Mouse (Mus musculus): Measurements from ENCODE around the gene Sdr39u1. TPM values are rescaled to one million over a fixed set of nuclear protein-coding genes. Genes with fewer than 3 reads are reported as not detected.

Gene Sdr39u1
- total RNA-seq, 1 experiment: 8.2 TPM

DNA sequence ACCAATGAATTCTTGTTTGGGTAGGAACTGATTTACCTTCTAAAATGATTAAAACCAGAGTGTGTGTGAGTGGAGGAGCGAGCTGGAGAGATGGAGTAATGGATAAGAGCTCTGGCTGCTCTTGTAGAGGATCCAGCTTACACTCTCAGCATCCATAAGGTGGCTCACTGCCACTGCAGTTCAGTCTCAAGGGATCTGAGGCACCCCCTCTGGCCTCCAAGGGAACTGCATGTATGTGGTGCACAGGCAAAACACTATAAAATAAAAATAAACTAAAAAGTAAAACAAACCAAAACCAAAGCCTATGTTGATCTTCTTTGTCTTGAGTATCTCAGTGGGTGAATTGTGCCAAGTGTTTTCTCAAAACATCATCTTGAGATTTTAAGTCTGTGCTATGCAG is 20.5 kb downstream of the Sdr39u1 start:
- H3K9ac ChIP-seq (ENCODE audit: insufficient read depth, low read depth, low read length, poor library complexity, severe bottlenecking): no peak overlapping the region
- H3K4me3 ChIP-seq (ENCODE audit: insufficient read depth in 1 of 2, low read depth in 1 of 2, low read length in 2 of 2, poor library complexity in 1 of 2, severe bottlenecking in 1 of 2): no peak overlapping the region
- in situ Hi-C loops (cut with MboI; ENCODE audit: low sequenced_read_pairs in 2 of 2, unreplicated experiment in 2 of 2): no loop called here
- DNase-seq (ENCODE audit: low read depth, low spot score): no peak
- TF ChIP-seq ZC3H11A (IDR thresholded peaks at IDR 0.05; ENCODE audit: borderline replicate concordance, low read depth, low read length) (no peak), HCFC1 (IDR thresholded peaks at IDR 0.05; ENCODE audit: borderline replicate concordance, insufficient read depth, low read length) (peak; percentile 22; the same call in 1 of the 2 replicates)
- H3K36me3 ChIP-seq (ENCODE audit: control insufficient read depth, insufficient read depth, low read length, poor library complexity, severe bottlenecking): no peaks in the 10 kb centered on the region
- H3K9me3 ChIP-seq (ENCODE audit: control insufficient read depth, insufficient read depth, low read depth, low read length): no peaks in the 10 kb centered on the region
- no peak overlapping the region for H3K27ac ChIP-seq (ENCODE audit: insufficient read depth, low read depth, low read length, poor library complexity, severe bottlenecking)
- H3K4me1 ChIP-seq (ENCODE audit: control insufficient read depth in 2 of 2, insufficient read depth in 2 of 2, low read length in 2 of 2, poor library complexity in 1 of 2): peaks cover 3 to 25% of the 10 kb centered on the region in 2 experiments; a peak in 2 of 4 replicates

DNA sequence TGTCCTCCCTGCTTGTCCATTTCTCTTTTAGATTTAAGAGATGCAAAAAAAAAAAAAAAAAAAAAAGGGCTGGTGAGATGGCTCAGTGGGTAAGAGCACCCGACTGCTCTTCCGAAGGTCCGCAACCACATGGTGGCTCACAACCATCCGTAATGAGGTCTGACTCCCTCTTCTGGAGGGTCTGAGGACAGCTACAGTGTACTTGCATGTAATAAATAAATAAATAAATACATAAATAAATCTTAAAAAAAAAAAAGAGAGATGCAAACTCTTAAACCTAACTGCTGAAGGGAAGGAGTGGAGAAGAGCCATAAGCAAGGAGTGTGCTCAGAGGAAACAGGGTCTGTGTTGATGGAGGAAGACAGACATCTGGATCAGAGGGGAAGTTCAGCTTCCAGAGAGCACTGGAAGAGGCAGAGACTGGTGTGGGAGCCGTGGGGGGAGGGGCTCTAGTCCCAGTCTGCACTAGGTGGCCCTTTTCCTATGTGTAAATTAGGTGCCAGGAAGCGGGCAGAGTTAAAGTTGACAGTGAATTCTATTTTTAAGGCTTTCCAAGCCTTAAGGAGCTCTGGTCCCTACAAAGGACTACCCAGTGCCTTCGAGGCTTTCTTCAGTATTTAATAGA is 21.7 kb downstream of the Sdr39u1 start:
- in situ Hi-C loops (cut with MboI; ENCODE audit: low sequenced_read_pairs in 2 of 2, unreplicated experiment in 2 of 2): no loop called here
- no peak overlapping the region for H3K9ac ChIP-seq (ENCODE audit: insufficient read depth, low read depth, low read length, poor library complexity, severe bottlenecking)
- no peaks in the 10 kb centered on the region for H3K36me3 ChIP-seq (ENCODE audit: control insufficient read depth, insufficient read depth, low read length, poor library complexity, severe bottlenecking)
- TF ChIP-seq ZNF384 (IDR thresholded peaks at IDR 0.05; ENCODE audit: low read depth, low read length): 0 out of 2 replicates have a peak, but pooled peaks have one; percentile 37
- no peak for TF ChIP-seq CHD2 (IDR thresholded peaks at IDR 0.05; ENCODE audit: low read depth, low read length)
- no peak for TF ChIP-seq HCFC1 (IDR thresholded peaks at IDR 0.05; ENCODE audit: borderline replicate concordance, insufficient read depth, low read length)
- no peak for TF ChIP-seq ZC3H11A (IDR thresholded peaks at IDR 0.05; ENCODE audit: borderline replicate concordance, low read depth, low read length)
- TF ChIP-seq MAFK (IDR thresholded peaks at IDR 0.05; ENCODE audit: insufficient read depth, low read depth, low read length): no peak
- H3K27ac ChIP-seq (ENCODE audit: insufficient read depth, low read depth, low read length, poor library complexity, severe bottlenecking): no peak overlapping the region
- no peak overlapping the region for H3K4me3 ChIP-seq (ENCODE audit: insufficient read depth in 1 of 2, low read depth in 1 of 2, low read length in 2 of 2, poor library complexity in 1 of 2, severe bottlenecking in 1 of 2)
- no peak for DNase-seq (ENCODE audit: low read depth, low spot score)
- no peaks in the 10 kb centered on the region for H3K9me3 ChIP-seq (ENCODE audit: control insufficient read depth, insufficient read depth, low read depth, low read length)
- peaks cover 3 to 21% of the 10 kb centered on the region in 2 experiments; a peak in 3 of 4 replicates for H3K4me1 ChIP-seq (ENCODE audit: control insufficient read depth in 2 of 2, insufficient read depth in 2 of 2, low read length in 2 of 2, poor library complexity in 1 of 2)

DNA sequence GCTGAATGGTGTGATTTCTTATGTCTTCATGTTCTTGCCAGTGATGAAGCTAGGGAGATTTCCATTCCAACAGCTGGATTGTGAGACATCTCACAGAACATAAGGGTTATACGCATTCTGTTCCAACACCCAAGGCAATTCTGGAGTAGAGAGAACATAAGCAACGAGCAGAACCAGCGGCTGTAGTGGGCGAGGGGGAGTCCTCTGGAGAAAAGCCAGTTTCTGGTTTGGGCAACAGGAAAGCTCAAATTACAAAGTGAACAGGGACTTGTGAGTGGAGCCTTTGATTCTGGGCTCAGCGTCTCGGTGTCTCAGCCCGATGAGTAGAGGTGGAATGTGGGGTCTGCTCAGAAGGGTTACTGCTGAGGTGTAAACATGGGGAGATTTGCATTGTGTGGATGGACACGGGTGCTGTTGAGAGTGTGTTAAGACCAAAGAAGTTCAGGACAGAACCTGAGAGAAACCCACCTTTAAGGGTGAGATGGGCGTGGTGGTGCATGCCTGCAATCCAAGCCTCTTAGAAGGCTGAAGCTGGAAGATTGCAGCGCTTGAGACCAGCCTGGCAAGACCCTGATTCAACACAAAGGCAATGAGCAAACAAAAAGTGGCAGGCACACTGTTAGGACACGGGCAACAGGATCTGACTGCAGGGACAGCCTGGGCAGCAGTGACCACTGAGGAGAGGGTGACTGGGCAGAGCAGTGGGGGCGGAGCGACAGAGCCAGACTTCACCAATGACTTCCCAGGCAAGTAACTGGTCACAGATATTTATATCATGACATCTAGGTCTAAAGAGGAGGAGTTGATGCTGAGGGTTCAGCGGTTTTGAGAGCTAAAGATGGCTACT is 22.4 kb downstream of the Sdr39u1 start:
- H3K9ac ChIP-seq (ENCODE audit: insufficient read depth, low read depth, low read length, poor library complexity, severe bottlenecking): no peak overlapping the region
- no peak for DNase-seq (ENCODE audit: low read depth, low spot score)
- no peak overlapping the region for H3K4me3 ChIP-seq (ENCODE audit: insufficient read depth in 1 of 2, low read depth in 1 of 2, low read length in 2 of 2, poor library complexity in 1 of 2, severe bottlenecking in 1 of 2)
- H3K36me3 ChIP-seq (ENCODE audit: control insufficient read depth, insufficient read depth, low read length, poor library complexity, severe bottlenecking): no peaks in the 10 kb centered on the region
- no peaks in the 10 kb centered on the region for H3K9me3 ChIP-seq (ENCODE audit: control insufficient read depth, insufficient read depth, low read depth, low read length)
- in situ Hi-C loops (cut with MboI; ENCODE audit: low sequenced_read_pairs in 2 of 2, unreplicated experiment in 2 of 2): no loop called here
- H3K4me1 ChIP-seq (ENCODE audit: control insufficient read depth in 2 of 2, insufficient read depth in 2 of 2, low read length in 2 of 2, poor library complexity in 1 of 2): peaks cover 3 to 23% of the 10 kb centered on the region in 2 experiments; a peak in 3 of 4 replicates
- no peak overlapping the region for H3K27ac ChIP-seq (ENCODE audit: insufficient read depth, low read depth, low read length, poor library complexity, severe bottlenecking)
- TF ChIP-seq HCFC1 (IDR thresholded peaks at IDR 0.05; ENCODE audit: borderline replicate concordance, insufficient read depth, low read length) (no peak), CHD2 (IDR thresholded peaks at IDR 0.05; ENCODE audit: low read depth, low read length) (no peak)

DNA sequence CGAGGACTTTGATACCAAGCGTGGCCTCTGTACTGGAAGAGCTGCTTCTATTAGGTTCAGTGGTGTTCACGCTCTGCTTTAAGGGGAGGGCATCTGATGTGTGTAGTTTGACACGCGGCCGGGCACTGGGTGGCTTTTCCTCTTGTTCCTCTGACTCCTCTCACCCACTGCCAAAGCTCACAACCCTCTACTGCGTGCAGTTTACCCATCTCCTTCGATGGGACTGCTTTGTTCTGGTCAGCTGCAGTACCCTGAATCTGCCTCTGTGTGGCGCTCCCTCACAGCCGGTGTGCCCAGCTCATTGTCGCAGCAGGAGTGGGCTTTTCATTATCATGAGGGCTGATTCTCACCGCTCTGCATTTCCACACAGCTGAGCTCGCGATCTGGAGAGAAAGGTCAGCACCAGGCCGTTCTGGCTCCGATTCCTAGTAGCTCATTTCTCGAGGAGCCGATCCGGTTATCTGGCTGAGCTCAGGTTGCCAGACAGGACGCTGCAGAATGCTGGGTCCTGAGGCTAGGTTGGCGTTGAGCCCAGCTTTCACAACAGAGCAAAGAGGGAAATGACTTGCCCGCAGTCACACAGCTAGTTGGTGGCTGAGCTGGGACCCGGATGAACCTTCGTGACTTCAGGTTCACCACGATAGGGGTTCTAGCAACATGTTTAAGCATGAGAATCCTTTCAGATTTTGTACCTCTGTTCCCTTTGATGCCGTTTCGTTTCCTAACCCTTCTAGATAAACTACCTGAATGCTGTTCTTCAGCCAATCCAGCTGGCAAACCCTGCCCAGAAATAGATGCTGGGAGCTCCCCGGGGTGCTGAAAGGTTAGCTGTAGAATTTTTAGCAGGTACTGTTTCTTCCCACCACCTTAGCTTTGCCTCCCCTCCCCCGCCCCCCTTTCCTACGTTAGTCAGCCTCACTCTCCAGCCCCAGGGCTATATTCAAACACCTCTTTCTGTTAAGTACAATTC is 26.1 kb downstream of the Sdr39u1 start:
- TF ChIP-seq HCFC1 (IDR thresholded peaks at IDR 0.05; ENCODE audit: borderline replicate concordance, insufficient read depth, low read length) (no peak), ZNF384 (IDR thresholded peaks at IDR 0.05; ENCODE audit: low read depth, low read length) (no peak), MAFK (IDR thresholded peaks at IDR 0.05; ENCODE audit: insufficient read depth, low read depth, low read length) (no peak), CHD2 (IDR thresholded peaks at IDR 0.05; ENCODE audit: low read depth, low read length) (0 out of 2 replicates have a peak, but pooled peaks have one; percentile 21), ZC3H11A (IDR thresholded peaks at IDR 0.05; ENCODE audit: borderline replicate concordance, low read depth, low read length) (peak; percentile 60; the same call in 1 of the 2 replicates)
- peaks cover 0 to 15% of the 10 kb centered on the region in 2 experiments; a peak in 3 of 4 replicates for H3K4me1 ChIP-seq (ENCODE audit: control insufficient read depth in 2 of 2, insufficient read depth in 2 of 2, low read length in 2 of 2, poor library complexity in 1 of 2)
- peaks cover 20% of the 10 kb centered on the region for H3K36me3 ChIP-seq (ENCODE audit: control insufficient read depth, insufficient read depth, low read length, poor library complexity, severe bottlenecking)
- peak overlapping the region; percentile 33 to 42 for H3K4me3 ChIP-seq (ENCODE audit: insufficient read depth in 1 of 2, low read depth in 1 of 2, low read length in 2 of 2, poor library complexity in 1 of 2, severe bottlenecking in 1 of 2)
- H3K9me3 ChIP-seq (ENCODE audit: control insufficient read depth, insufficient read depth, low read depth, low read length): no peaks in the 10 kb centered on the region
- in situ Hi-C loops (cut with MboI; ENCODE audit: low sequenced_read_pairs in 2 of 2, unreplicated experiment in 2 of 2): no loop called here
- DNase-seq (ENCODE audit: low read depth, low spot score): no peak
- 0 out of 2 replicates have a peak overlapping the region, but pooled peaks have one; percentile 26 for H3K9ac ChIP-seq (ENCODE audit: insufficient read depth, low read depth, low read length, poor library complexity, severe bottlenecking)
- H3K27ac ChIP-seq (ENCODE audit: insufficient read depth, low read depth, low read length, poor library complexity, severe bottlenecking): no peak overlapping the region
